Mouse (Mus musculus) neural tube, postnatal 0 days (tissue): ENCODE results near the gene Dnajc2. TPM values are rescaled to one million over a fixed set of nuclear protein-coding genes. Genes with fewer than 3 reads are reported as not detected.

Source experiments
- polyA plus RNA-seq: library from polyadenylated mRNA; unstranded; fragments of >200 nt; fragmentation: Nextera tagmentation; extraction: Ambion mirVana; gene quantifications from 2 replicates; pipeline ENCODE4 v1.2.1, GENCODE M21; 2015

Gene Dnajc2
- 66.4 and 71.3 TPM in 2 replicates for polyA plus RNA-seq

GRCm38 (mm10) chr5:21785053-21785452, at the start of gene Dnajc2, which contains the start of gene Psmc2:
TSS of gene Dnajc2 (minus strand) at chr5:21785251.
TSS of gene Psmc2 (plus strand) at chr5:21785283.

GRCm38 (mm10) chr5:21736956-21737585, 48.0 kb downstream of the Dnajc2 start, which contains the start of gene Pmpcb:
TSS of gene Pmpcb (plus strand) at chr5:21737141.

Other genes with a start within 250 kb of the Dnajc2 start
- gene Lrrc17, start 241.7 kb downstream of the Dnajc2 start, polyA plus RNA-seq, result 4.3 and 5.6 TPM in 2 replicates
- gene Fbxl13, start 139.6 kb downstream of the Dnajc2 start, polyA plus RNA-seq, result 0.19 and 0.53 TPM in 2 replicates
- 25.5 and 27.8 TPM in 2 replicates for gene Armc10, start 139.4 kb downstream of the Dnajc2 start, polyA plus RNA-seq
- gene Napepld, start 83.9 kb downstream of the Dnajc2 start, polyA plus RNA-seq, result 2.0 and 2.3 TPM in 2 replicates
- gene Pmpcb, start 48.1 kb downstream of the Dnajc2 start, polyA plus RNA-seq, result 67.9 and 68.3 TPM in 2 replicates
- 166 and 173 TPM in 2 replicates for gene Psmc2, start within 50 bp of the Dnajc2 start, polyA plus RNA-seq
- 0.27 and 0.46 TPM in 2 replicates for gene Slc26a5, start 80.4 kb upstream of the Dnajc2 start, polyA plus RNA-seq